9 mouse cellular contexts compared by ENCODE assay signal in the genomic region with DNA sequence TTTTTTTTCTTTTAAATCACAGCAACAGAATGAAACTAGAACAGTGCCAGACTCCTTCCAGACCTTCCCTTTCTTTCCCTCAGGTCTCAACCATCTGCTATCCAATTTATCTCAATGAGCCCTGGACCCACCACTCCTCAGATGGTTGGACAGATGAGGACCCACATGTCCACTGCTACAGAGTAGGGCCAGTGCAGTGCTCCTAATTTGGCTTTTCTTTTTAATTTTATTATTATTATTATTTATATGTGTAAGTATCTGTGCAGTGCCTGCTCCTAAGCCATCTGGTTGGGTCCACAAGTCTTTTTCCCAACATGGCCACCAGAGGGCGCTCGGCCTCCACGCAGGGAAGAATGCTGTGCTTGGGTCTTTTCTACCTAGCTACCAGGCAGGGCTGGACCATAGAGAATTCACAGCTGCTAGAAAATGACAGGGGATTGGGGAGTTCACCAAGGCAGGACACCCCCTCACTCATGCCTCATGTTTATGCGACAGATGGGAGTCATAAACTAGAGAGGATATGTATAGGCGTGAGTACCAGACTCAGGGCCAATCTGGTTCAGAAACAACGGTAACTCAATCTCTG. TPM values are rescaled to one million over a fixed set of nuclear protein-coding genes. Genes with fewer than 3 reads are reported as not detected.
A peak's percentile ranks its signal among the peaks of the same experiment; 100 is the strongest.
DNase-seq lines count a peak whose midpoint lies in the region; ATAC-seq and TF ChIP-seq lines count a peak whose summit lies in the region.
"Had no signal": no experiment of that assay in that cellular context is flagged by ENCODE, and none has a peak within 500 bp of the region (broad histone marks: within the 10 kb centered on the region; RNA-seq: fewer than 3 reads in every experiment).

No protein-coding gene starts in this region.

- 26% methylated on average over 6 of the region's 6 CpGs for WGBS in intestine, embryonic 14.5 days
- WGBS in midbrain, embryonic 11.5 days = 33% methylated on average over 6 of the region's 6 CpGs

- H3K9ac ChIP-seq in intestine, embryonic 14.5 days (ENCODE audit: low read length) = no peak overlapping the region
- H3K9ac ChIP-seq in midbrain, embryonic 11.5 days (ENCODE audit: low read length) = no peak overlapping the region

- H3K4me3 ChIP-seq in gastrocnemius, adult 2 months = no peak overlapping the region
- no peak overlapping the region for H3K4me3 ChIP-seq in intestine, embryonic 14.5 days (ENCODE audit: low read depth, low read length)
- H3K4me3 ChIP-seq in midbrain, embryonic 11.5 days (ENCODE audit: low read depth, low read length) = no peak overlapping the region
- H3K4me3 ChIP-seq: myocyte had no signal

- H3K27ac ChIP-seq in gastrocnemius, adult 2 months = no peak overlapping the region
- H3K27ac ChIP-seq in intestine, embryonic 14.5 days (ENCODE audit: low read depth) = no peak overlapping the region
- no peak overlapping the region for H3K27ac ChIP-seq in midbrain, embryonic 11.5 days (ENCODE audit: low read depth, low read length)

- peak; percentile 97; the same call in 1 of the 2 replicates for TF ChIP-seq CTCF in gastrocnemius, adult 2 months (IDR thresholded peaks at IDR 0.05)

- no peaks in the 10 kb centered on the region for H3K36me3 ChIP-seq in intestine, embryonic 14.5 days (ENCODE audit: control insufficient read depth, insufficient read depth, low read length)
- H3K36me3 ChIP-seq in midbrain, embryonic 11.5 days (ENCODE audit: control insufficient read depth, insufficient read depth, low read length) = no peaks in the 10 kb centered on the region

- H3K27me3 ChIP-seq in intestine, embryonic 14.5 days (replicated peaks; ENCODE audit: control insufficient read depth, insufficient read depth, low read length) = peaks cover 8% of the 10 kb centered on the region
- H3K27me3 ChIP-seq in midbrain, embryonic 11.5 days (ENCODE audit: control insufficient read depth, insufficient read depth, low read length) = peaks cover 8% of the 10 kb centered on the region

- H3K4me1 ChIP-seq in intestine, embryonic 14.5 days (replicated peaks; ENCODE audit: control insufficient read depth, insufficient read depth, low read length) = no peaks in the 10 kb centered on the region
- H3K4me1 ChIP-seq in midbrain, embryonic 11.5 days (ENCODE audit: control insufficient read depth, insufficient read depth, low read length) = peaks cover 4% of the 10 kb centered on the region; the same call in 1 of the 2 replicates

- no peaks in the 10 kb centered on the region for H3K9me3 ChIP-seq in intestine, embryonic 14.5 days (ENCODE audit: control insufficient read depth, low read length)
- H3K9me3 ChIP-seq in midbrain, embryonic 11.5 days (ENCODE audit: control insufficient read depth, low read length) = no peaks in the 10 kb centered on the region

- H3K4me2 ChIP-seq in intestine, embryonic 14.5 days (ENCODE audit: low read length) = no peak overlapping the region
- no peak overlapping the region for H3K4me2 ChIP-seq in midbrain, embryonic 11.5 days

- peak; percentile 71 for ATAC-seq in intestine, embryonic 14.5 days (replicated peaks; ENCODE audit: low FRiP score, low TSS enrichment, low read depth)
- ATAC-seq in midbrain, embryonic 11.5 days (ENCODE audit: low FRiP score) = peak; percentile 75
- no peak for ATAC-seq in inflammation-experienced regulatory T-cells, adult 6 months

- intact Hi-C loops in gastrocnemius, adult 2 months (cut with DNase I) = loop anchor here (2.0 to 10.0 kb wide), 2 partner anchors 842 to 884 kb away; no protein-coding TSS in a partner anchor
- intact Hi-C loops in left cerebral cortex, postnatal 10 days (cut with DNase I) = loop anchor here (5.0 to 10.0 kb wide), 2 partner anchors 586 to 884 kb away; no protein-coding TSS in a partner anchor

- peak; percentile 86 to 88 for DNase-seq in adrenal gland, adult 18-20 months (ENCODE audit: low spot score in 2 of 2)
- DNase-seq in cerebellum, postnatal 4 days (ENCODE audit: low spot score in 2 of 2) = peak; percentile 89 to 90
- DNase-seq in gastrocnemius, adult 2 months = peak; percentile 71
- peak; percentile 95 for DNase-seq in intestine, embryonic 14.5 days (ENCODE audit: low spot score)
- DNase-seq in left cerebral cortex, postnatal 10 days (ENCODE audit: extremely low spot score in 1 of 2, low spot score in 2 of 2) = peak; percentile 80
- peak; percentile 99 for DNase-seq in midbrain, embryonic 11.5 days (ENCODE audit: low spot score, missing footprints)
- peak; percentile 24 to 72 for DNase-seq in spleen, adult 18-20 months

RNA-seq across cellular contexts. Expression of a gene that starts 15.9 kb away (rescaled TPM):
- 10 to 100 TPM; 10.1 to 13.2 TPM for total RNA-seq in adrenal gland, adult 18-20 months (2021)
- not detected for total RNA-seq in gastrocnemius, adult 2 months (2021)
- 7.8 and 8.9 TPM in 2 replicates for polyA plus RNA-seq in intestine, embryonic 14.5 days (2014; fragmentation: Nextera tagmentation; extraction: Ambion mirVana)
- 1 to 10 TPM; 2.2 to 3.0 TPM for total RNA-seq in left cerebral cortex, postnatal 10 days (2021)
- 4.9 and 6.8 TPM in 2 replicates for polyA plus RNA-seq in midbrain, embryonic 11.5 days (2014; fragmentation: Nextera tagmentation; extraction: Ambion mirVana)
- not detected for polyA plus RNA-seq in inflammation-experienced regulatory T-cells, adult 6 months (2017; shearing (Covaris generic))
- polyA plus RNA-seq: myocyte had no signal

Comparison
In these comparisons a context has a peak if more than half of its experiments do, and no peak if none do; other contexts are left out.
1. DNase-seq: peak in every context shown above with its lines; median percentile 99 in midbrain, embryonic 11.5 days; 95 in intestine, embryonic 14.5 days; 90 in cerebellum, postnatal 4 days; 87 in adrenal gland, adult 18-20 months; 80 in left cerebral cortex, postnatal 10 days; 71 in gastrocnemius, adult 2 months; 48 in spleen, adult 18-20 months.